Mouse (Mus musculus) small intestine, adult 2 months (tissue): ENCODE results near the gene Efcab9. TPM values are rescaled to one million over a fixed set of nuclear protein-coding genes. Genes with fewer than 3 reads are reported as not detected.

Experiments
- H3K27ac ChIP-seq: fragments of 200-500 bp; 2 replicates; pipeline ENCODE4 v1.5.1; 2012; ENCODE audit warnings: low read depth, low read length, control low read depth, inconsistent platforms; ENCODE audit not compliant: insufficient read depth
- H3K27me3 ChIP-seq: fragments of 200-500 bp; 2 replicates; pipeline ENCODE4 v1.6.1; 2012; ENCODE audit warnings: mild to moderate bottlenecking, moderate library complexity, low read length, inconsistent platforms; ENCODE audit not compliant: control insufficient read depth, insufficient read depth
- H3K36me3 ChIP-seq: fragments of 200-500 bp; 2 replicates; pipeline ENCODE4 v1.6.1; 2012; ENCODE audit warnings: mild to moderate bottlenecking, low read length, control low read depth, inconsistent platforms; ENCODE audit not compliant: control insufficient read depth, insufficient read depth
- H3K4me1 ChIP-seq: fragments of 200-500 bp; 2 replicates; pipeline ENCODE4 v1.6.1; 2012; ENCODE audit warnings: low read length, inconsistent platforms, mixed read lengths; ENCODE audit not compliant: control insufficient read depth, insufficient read depth, insufficient read length
- H3K4me3 ChIP-seq: fragments of 200-500 bp; 2 replicates; pipeline ENCODE4 v1.5.1; 2012; ENCODE audit warnings: low read depth, mild to moderate bottlenecking, control low read depth, inconsistent platforms, low read length, moderate library complexity
- CTCF ChIP-seq: fragments of 200-500 bp; IDR thresholded peaks from 2 replicates; pipeline ENCODE4 v1.5.1; 2012; ENCODE audit warnings: low read depth, mild to moderate bottlenecking, control low read depth, inconsistent platforms, low read length, moderate library complexity, mixed read lengths; ENCODE audit not compliant: insufficient replicate concordance, insufficient read length; ENCODE audit errors: extremely low read depth
- POLR2A ChIP-seq: fragments of 200-500 bp; IDR thresholded peaks from 2 replicates; pipeline ENCODE4 v1.6.1; 2012; ENCODE audit warnings: low read depth, mild to moderate bottlenecking, control low read depth, inconsistent platforms, low read length, moderate library complexity
- WGBS: fragments of 180-500 bp; shearing (Covaris S2); methylation state at CpG from one replicate; pipeline ENCODE4 v1.1.7; 2018; 5-methylcytosine and 5-hydroxymethylcytosine counted together
- polyA plus RNA-seq: library from polyadenylated mRNA; depleted of rRNA; stranded (reverse); fragments of >200 nt; gene quantifications from 2 replicates; pipeline ENCODE4 v1.2.3, GENCODE M21; 2012

Efcab9 gene
- polyA plus RNA-seq, 1 experiment = not detected

DNA sequence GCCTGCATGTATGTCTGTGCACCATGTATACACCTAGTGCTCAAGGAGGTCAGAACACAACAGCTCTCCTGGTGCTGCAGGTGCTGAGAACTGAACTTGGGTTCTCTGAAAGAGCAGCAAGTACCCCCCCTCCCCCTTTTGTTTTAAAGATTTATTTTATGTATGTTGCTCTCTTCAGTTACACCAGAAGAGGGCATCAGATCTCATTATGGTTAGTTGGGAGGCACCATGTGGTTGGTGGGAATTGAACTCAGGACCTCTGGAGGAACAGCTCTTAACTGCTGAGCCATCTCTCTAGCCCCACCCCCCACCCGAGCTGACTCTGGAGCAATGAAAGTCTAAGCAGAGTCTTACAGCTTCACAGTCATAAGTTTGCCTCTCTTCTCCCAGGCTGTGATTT lies 21.0 kb downstream of the Efcab9 start:
- H3K4me1 ChIP-seq = no peaks in the 10 kb centered on the region
- H3K4me3 ChIP-seq = no peak overlapping the region
- H3K27me3 ChIP-seq = no peaks in the 10 kb centered on the region
- H3K27ac ChIP-seq = no peak overlapping the region
- no peaks in the 10 kb centered on the region for H3K36me3 ChIP-seq
- 53% methylated on average over 1 of the region's 1 CpGs for WGBS
- TF ChIP-seq CTCF (peak; percentile 21; the same call in 1 of the 2 replicates), POLR2A (no peak)

DNA sequence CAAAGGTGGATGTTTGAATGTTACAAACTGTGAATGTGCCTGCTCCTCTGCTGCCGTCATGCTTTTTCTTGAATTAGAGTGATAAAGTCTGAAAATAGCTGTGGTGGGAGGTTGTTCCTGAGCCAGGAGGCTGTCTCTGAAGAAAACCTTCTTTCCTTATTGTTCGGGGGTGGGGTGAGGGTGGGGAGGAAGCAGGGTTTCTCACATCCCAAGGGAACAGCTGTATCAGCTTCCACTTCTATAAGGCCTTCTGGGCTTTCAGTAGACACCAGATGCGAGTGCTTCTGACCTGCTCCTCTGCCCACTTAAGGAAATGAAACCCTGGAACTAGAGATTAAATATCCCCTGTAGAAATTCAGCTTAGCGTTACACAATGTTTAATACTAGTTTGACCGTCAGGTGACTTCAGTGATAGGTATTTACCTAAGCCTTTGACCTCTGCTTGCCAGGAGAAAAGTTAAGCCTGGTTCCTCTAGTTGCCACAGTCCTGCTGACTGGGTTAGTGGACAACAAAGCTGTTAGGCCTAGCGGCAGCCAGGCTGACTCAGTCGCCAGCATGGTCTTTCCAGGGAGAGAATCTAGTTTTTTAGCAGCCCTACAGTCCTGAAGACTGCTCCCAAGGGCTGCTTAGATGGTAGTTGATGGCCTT lies 26.7 kb downstream of the Efcab9 start:
- WGBS = 72% methylated on average over 7 of the region's 7 CpGs
- TF ChIP-seq POLR2A (no peak), CTCF (no peak)
- Histone ChIP-seq H3K4me1 (no peaks in the 10 kb centered on the region), H3K27me3 (no peaks in the 10 kb centered on the region), H3K27ac (no peak overlapping the region), H3K36me3 (no peaks in the 10 kb centered on the region), H3K4me3 (no peak overlapping the region)

DNA sequence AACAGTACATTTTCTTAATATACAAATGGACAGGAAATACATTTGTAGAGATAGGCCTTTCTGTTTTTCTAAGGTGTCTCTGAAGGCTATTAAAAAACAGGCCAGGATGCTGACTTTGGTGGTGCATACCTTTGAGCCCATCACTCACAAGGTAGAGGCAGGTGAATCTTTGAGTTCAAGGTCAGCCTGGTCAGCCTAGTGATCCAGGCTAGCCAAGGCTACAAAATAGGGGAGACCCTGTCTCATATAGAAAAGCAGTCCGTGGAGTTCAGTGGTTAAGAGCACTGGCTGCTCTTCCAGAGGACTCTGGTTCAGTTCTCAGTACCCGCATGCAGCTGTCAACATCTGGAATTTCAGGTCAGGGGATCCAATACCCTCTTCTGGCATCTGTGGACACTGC lies 28.2 kb downstream of the Efcab9 start:
- no peak overlapping the region for H3K27ac ChIP-seq
- no peak overlapping the region for H3K4me3 ChIP-seq
- WGBS = 97% methylated on average over 2 of the region's 2 CpGs
- TF ChIP-seq CTCF (no peak), POLR2A (no peak)
- H3K4me1 ChIP-seq = no peaks in the 10 kb centered on the region
- H3K27me3 ChIP-seq = no peaks in the 10 kb centered on the region
- H3K36me3 ChIP-seq = 0 out of 2 replicates have a peak, but pooled peaks cover 2% of the 10 kb centered on the region

DNA sequence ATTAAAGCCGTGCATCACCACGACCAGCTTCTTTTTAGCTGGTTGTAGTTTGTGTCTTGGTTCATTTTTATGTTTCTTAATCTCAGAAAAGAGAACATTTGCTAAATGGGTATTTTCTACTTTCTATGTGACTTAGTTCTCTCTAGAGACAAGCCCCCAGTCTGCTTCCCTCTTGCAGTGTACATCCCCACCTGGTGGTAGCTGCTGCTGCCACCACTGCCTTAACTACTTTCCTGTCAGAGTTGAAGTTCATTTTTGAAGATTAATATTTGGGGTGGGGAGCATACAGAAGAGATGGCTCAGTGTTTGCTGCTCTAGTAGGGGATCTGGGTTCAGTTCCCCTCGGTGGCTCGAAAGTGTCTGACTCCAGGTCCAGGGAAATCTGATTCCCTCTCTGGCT lies 31.9 kb downstream of the Efcab9 start:
- H3K4me3 ChIP-seq = no peak overlapping the region
- TF ChIP-seq CTCF (no peak), POLR2A (no peak)
- H3K27me3 ChIP-seq = no peaks in the 10 kb centered on the region
- H3K27ac ChIP-seq = no peak overlapping the region
- 0 out of 2 replicates have a peak, but pooled peaks cover 2% of the 10 kb centered on the region for H3K36me3 ChIP-seq
- no peaks in the 10 kb centered on the region for H3K4me1 ChIP-seq
- WGBS = 92% methylated on average over 4 of the region's 4 CpGs

DNA sequence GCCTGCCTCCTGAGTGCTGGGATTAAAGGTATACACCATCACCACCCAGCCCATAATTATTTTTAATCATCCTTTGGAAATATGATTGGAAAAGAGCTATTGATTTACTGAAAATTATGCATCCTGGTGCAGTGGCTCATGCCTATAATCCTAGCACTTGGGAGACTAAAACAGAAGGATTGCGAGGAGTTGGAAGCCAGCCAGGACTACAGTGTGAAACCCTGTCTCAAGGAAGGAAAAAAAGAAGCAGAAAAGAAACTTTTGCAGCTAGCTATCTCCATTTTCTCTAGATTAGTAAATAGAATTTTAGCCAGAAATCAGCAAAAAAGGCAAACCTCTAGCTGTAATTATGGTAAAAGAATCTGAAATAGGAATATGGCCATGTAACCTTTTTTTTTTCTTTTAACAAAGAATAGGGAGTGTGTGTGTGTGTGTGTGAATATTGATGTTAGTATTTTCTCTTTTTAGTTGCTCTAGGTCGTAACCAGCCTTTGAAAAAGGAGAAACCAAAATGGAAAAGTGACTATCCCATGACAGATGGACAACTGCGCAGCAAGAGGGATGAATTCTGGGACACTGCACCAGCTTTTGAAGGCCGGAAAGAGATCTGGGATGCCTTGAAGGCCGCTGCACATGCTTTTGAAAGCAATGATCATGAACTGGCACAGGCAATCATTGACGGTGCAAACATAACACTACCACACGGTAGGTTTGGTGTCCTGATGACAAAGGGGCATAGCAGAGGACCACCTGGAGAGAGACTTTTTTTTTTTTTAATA lies 32.9 kb downstream of the Efcab9 start:
- Histone ChIP-seq H3K4me1 (no peaks in the 10 kb centered on the region), H3K27ac (no peak overlapping the region), H3K27me3 (no peaks in the 10 kb centered on the region), H3K4me3 (no peak overlapping the region), H3K36me3 (0 out of 2 replicates have a peak, but pooled peaks cover 2% of the 10 kb centered on the region)
- TF ChIP-seq CTCF (no peak), POLR2A (no peak)
- WGBS = 86% methylated on average over 7 of the region's 7 CpGs

DNA sequence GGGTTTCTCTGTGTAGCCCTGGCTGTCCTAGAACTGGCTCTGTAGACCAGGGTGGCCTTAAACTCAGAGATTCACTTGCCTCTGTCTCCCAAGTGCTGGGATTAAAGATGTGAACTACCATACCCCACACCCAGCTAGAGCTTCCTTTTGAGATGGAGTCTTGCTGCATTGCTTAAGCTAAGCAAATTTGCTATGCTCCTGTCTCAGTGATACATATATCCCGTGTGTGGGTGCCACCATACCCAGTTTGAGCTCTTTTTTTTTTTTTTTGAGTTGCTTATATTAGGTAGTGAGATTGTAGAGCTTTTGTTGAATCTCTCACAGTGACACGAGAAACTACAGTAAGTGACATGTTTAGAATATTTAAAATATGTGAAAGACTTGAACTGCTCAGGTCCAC lies 36.6 kb downstream of the Efcab9 start:
- 77% methylated on average over 2 of the region's 2 CpGs for WGBS
- Histone ChIP-seq H3K27ac (no peak overlapping the region), H3K27me3 (no peaks in the 10 kb centered on the region), H3K4me1 (no peaks in the 10 kb centered on the region), H3K4me3 (no peak overlapping the region), H3K36me3 (0 out of 2 replicates have a peak, but pooled peaks cover 2% of the 10 kb centered on the region)
- TF ChIP-seq POLR2A (no peak), CTCF (no peak)

DNA sequence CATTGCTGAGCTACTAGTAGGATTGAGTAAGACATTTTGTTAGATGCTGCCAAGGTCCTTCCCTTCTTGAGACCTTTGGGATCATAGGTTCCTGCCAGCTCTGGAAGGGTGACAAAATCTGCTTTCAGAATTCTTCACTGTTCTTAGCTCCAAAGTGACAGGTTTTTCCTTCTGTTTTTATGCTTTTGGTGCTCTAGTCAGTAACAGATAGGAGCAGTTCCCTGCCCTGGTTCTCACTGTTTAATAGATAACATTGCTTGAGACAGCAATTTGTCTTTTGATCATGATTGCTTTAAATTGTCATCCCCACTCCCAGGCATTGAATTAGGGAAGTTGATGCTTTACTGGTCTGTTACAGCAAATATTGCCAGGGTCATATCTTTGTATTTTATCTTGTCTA lies 38.6 kb downstream of the Efcab9 start:
- Histone ChIP-seq H3K36me3 (no peaks in the 10 kb centered on the region), H3K27ac (no peak overlapping the region), H3K27me3 (no peaks in the 10 kb centered on the region), H3K4me3 (no peak overlapping the region), H3K4me1 (peaks cover 4% of the 10 kb centered on the region; the same call in 1 of the 2 replicates)
- TF ChIP-seq POLR2A = no peak
- no peak for TF ChIP-seq CTCF
